Mouse (Mus musculus): ENCODE results near the gene Gabra2. TPM values are rescaled to one million over a fixed set of nuclear protein-coding genes. Genes with fewer than 3 reads are reported as not detected.

The Gabra2 gene
- polyA plus RNA-seq, 1 experiment from 2014 or later, result 1.0 TPM

- Histone ChIP-seq H3K4me3 (replicated peaks; ENCODE audit: low read depth, low read length) (peak overlapping the region; percentile 51), H3K4me2 (ENCODE audit: low read length) (peak overlapping the region; percentile 95), H3K27ac (no peak overlapping the region), H3K4me1 (replicated peaks; ENCODE audit: insufficient read depth, low read length) (no peaks in the 10 kb centered on the region), H3K27me3 (ENCODE audit: insufficient read depth, low read length) (peaks cover 11% of the 10 kb centered on the region; the same call in 1 of the 2 replicates), H3K9ac (ENCODE audit: low read depth, low read length) (no peak overlapping the region), H3K36me3 (ENCODE audit: insufficient read depth, low read length) (no peaks in the 10 kb centered on the region), H3K9me3 (replicated peaks; ENCODE audit: low read length) (no peaks in the 10 kb centered on the region)
- DNase-seq (ENCODE audit: low spot score), result no peak
- 21% methylated on average over 10 of the region's 10 CpGs for WGBS
- no peak for ATAC-seq (replicated peaks; ENCODE audit: low FRiP score, low read depth)
- no peak for TF ChIP-seq CTCF (IDR thresholded peaks at IDR 0.05; ENCODE audit: low read depth)
Measured at GRCm38 (mm10) chr5:71094776-71095175, 873 bp downstream of the Gabra2 start.

DNA sequence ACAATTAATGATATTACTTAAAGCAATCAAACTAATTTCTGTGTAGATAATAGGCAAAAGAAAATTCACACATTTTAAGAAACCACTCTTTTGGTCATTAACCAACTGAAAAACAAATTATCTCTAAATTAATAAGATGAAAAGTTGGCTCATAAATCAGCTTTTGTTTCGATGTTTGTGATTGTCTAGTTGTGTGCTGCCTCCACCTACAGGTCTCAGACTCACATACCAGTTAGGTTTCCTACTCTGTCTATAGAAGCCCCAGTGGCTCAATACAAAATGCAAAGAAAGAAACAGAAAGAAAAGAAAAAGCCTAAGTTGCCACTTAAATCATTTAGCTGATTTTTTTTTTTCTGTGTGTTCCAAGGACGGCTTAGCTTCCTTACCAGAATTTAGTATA lies 1.8 kb downstream of the Gabra2 start:
- Histone ChIP-seq H3K27me3 (ENCODE audit: insufficient read depth, low read length) (peaks cover 11% of the 10 kb centered on the region; the same call in 1 of the 2 replicates), H3K9me3 (replicated peaks; ENCODE audit: low read length) (no peaks in the 10 kb centered on the region), H3K4me3 (replicated peaks; ENCODE audit: low read depth, low read length) (no peak overlapping the region), H3K27ac (no peak overlapping the region), H3K9ac (ENCODE audit: low read depth, low read length) (no peak overlapping the region), H3K4me1 (replicated peaks; ENCODE audit: insufficient read depth, low read length) (no peaks in the 10 kb centered on the region), H3K4me2 (ENCODE audit: low read length) (no peak overlapping the region), H3K36me3 (ENCODE audit: insufficient read depth, low read length) (no peaks in the 10 kb centered on the region)
- DNase-seq (ENCODE audit: low spot score) (no peak), ATAC-seq (replicated peaks; ENCODE audit: low FRiP score, low read depth) (no peak)
- WGBS, result 59% methylated on average over 2 of the region's 2 CpGs
- TF ChIP-seq CTCF (IDR thresholded peaks at IDR 0.05; ENCODE audit: low read depth), result peak; percentile 32; the same call in 1 of the 2 replicates

- Histone ChIP-seq H3K27me3 (ENCODE audit: insufficient read depth, low read length) (peaks cover 11% of the 10 kb centered on the region; the same call in 1 of the 2 replicates), H3K4me1 (replicated peaks; ENCODE audit: insufficient read depth, low read length) (no peaks in the 10 kb centered on the region), H3K9me3 (replicated peaks; ENCODE audit: low read length) (no peaks in the 10 kb centered on the region), H3K4me2 (ENCODE audit: low read length) (no peak overlapping the region), H3K36me3 (ENCODE audit: insufficient read depth, low read length) (no peaks in the 10 kb centered on the region), H3K4me3 (replicated peaks; ENCODE audit: low read depth, low read length) (no peak overlapping the region), H3K9ac (ENCODE audit: low read depth, low read length) (no peak overlapping the region), H3K27ac (no peak overlapping the region)
- TF ChIP-seq CTCF (IDR thresholded peaks at IDR 0.05; ENCODE audit: low read depth), result peak; percentile 61
- ATAC-seq (replicated peaks; ENCODE audit: low FRiP score, low read depth) (no peak), DNase-seq (ENCODE audit: low spot score) (peak; percentile 37)
Measured at GRCm38 (mm10) chr5:71092475-71092874, 3.2 kb downstream of the Gabra2 start.

DNA sequence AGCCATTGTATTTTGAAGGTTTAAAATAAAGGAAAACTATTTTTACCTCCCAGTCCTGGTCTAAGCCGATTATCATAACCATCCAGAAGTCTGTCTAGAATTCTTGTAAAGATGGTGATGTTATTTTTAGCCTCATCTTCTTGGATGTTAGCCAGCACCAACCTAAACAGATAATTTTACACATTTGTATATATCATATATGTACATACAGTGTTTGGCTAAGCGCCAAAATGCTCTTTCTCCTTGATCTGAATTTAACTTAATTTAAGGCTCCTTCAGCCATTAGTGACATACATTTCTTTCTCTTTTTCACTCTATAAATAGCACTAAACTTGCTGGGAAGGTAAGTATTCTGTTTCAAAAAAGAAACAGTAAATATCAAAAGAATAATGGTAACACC lies 3.7 kb downstream of the Gabra2 start:
- 77% methylated on average over 2 of the region's 2 CpGs for WGBS
- H3K4me3 ChIP-seq (replicated peaks; ENCODE audit: low read depth, low read length), result no peak overlapping the region
- no peak overlapping the region for H3K4me2 ChIP-seq (ENCODE audit: low read length)
- H3K4me1 ChIP-seq (replicated peaks; ENCODE audit: insufficient read depth, low read length), result no peaks in the 10 kb centered on the region
- no peak for DNase-seq (ENCODE audit: low spot score)
- no peaks in the 10 kb centered on the region for H3K36me3 ChIP-seq (ENCODE audit: insufficient read depth, low read length)
- no peak for TF ChIP-seq CTCF (IDR thresholded peaks at IDR 0.05; ENCODE audit: low read depth)
- H3K9ac ChIP-seq (ENCODE audit: low read depth, low read length), result no peak overlapping the region
- 0 out of 2 replicates have a peak, but pooled peaks cover 11% of the 10 kb centered on the region for H3K27me3 ChIP-seq (ENCODE audit: insufficient read depth, low read length)
- no peak overlapping the region for H3K27ac ChIP-seq
- ATAC-seq (replicated peaks; ENCODE audit: low FRiP score, low read depth), result no peak
- no peaks in the 10 kb centered on the region for H3K9me3 ChIP-seq (replicated peaks; ENCODE audit: low read length)

DNA sequence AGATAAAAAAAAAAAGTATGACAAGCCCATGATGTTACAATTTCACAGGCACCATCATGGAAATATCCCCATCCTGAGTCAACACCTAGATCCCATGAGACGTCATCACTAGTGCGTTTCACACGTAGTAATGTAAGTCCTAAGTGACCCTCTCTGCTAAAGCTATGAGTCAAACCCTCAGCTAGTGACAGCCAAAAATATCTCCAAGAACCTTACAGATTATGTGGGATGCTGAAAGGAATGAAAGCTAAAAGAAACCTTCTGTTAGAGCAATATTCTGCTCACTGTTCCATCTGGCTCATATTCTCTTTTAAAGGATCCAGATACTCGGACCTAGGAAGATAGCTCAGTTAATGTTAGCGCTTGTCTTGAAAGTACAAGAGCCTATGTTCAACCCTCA lies 16.8 kb downstream of the Gabra2 start:
- no peak for ATAC-seq (replicated peaks; ENCODE audit: low FRiP score, low read depth)
- Histone ChIP-seq H3K36me3 (ENCODE audit: insufficient read depth, low read length) (no peaks in the 10 kb centered on the region), H3K4me2 (ENCODE audit: low read length) (no peak overlapping the region), H3K9me3 (replicated peaks; ENCODE audit: low read length) (no peaks in the 10 kb centered on the region), H3K4me3 (replicated peaks; ENCODE audit: low read depth, low read length) (no peak overlapping the region), H3K27me3 (ENCODE audit: insufficient read depth, low read length) (no peaks in the 10 kb centered on the region), H3K4me1 (replicated peaks; ENCODE audit: insufficient read depth, low read length) (no peaks in the 10 kb centered on the region), H3K9ac (ENCODE audit: low read depth, low read length) (no peak overlapping the region), H3K27ac (no peak overlapping the region)
- no peak for DNase-seq (ENCODE audit: low spot score)
- no peak for TF ChIP-seq CTCF (IDR thresholded peaks at IDR 0.05; ENCODE audit: low read depth)
- 85% methylated on average over 5 of the region's 5 CpGs for WGBS

DNA sequence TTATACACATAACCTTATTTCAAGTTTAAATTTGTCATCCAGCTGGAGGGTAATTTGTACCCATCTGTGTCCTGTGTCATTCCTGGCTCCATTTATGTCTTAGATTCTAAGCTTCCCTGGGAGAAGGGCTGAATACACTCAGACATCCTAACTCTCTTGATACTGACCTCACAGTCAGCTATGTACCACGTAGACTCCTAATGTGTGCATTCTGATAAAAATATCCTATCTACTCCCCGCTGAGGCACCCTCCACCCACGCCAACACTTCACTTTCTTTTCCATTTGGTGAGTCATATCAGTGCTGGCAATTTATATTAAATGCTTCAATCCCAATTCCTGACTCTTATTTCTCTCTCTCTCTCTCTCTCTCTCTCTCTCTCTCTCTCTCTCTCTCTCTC lies 34.0 kb downstream of the Gabra2 start:
- Histone ChIP-seq H3K36me3 (ENCODE audit: insufficient read depth, low read length) (no peaks in the 10 kb centered on the region), H3K27ac (no peak overlapping the region), H3K4me3 (replicated peaks; ENCODE audit: low read depth, low read length) (no peak overlapping the region), H3K9me3 (replicated peaks; ENCODE audit: low read length) (no peaks in the 10 kb centered on the region), H3K27me3 (ENCODE audit: insufficient read depth, low read length) (no peaks in the 10 kb centered on the region), H3K4me2 (ENCODE audit: low read length) (no peak overlapping the region), H3K9ac (ENCODE audit: low read depth, low read length) (no peak overlapping the region), H3K4me1 (replicated peaks; ENCODE audit: insufficient read depth, low read length) (no peaks in the 10 kb centered on the region)
- TF ChIP-seq CTCF (IDR thresholded peaks at IDR 0.05; ENCODE audit: low read depth), result no peak
- WGBS, result 81% methylated on average over 3 of the region's 3 CpGs
- DNase-seq (ENCODE audit: low spot score) (no peak), ATAC-seq (replicated peaks; ENCODE audit: low FRiP score, low read depth) (no peak)

GRCm38 (mm10) chr5:71058047-71058446 lies 37.6 kb downstream of the Gabra2 start:
- WGBS, result 18% methylated on average over 7 of the region's 7 CpGs
- ATAC-seq (replicated peaks; ENCODE audit: low FRiP score, low read depth), result peak; percentile 43; the same call in 1 of the 2 replicates

More at GRCm38 (mm10) chr5:71058047-71058446, 37.6 kb downstream of the Gabra2 start:
- Histone ChIP-seq H3K27ac (no peak overlapping the region), H3K9ac (ENCODE audit: low read depth, low read length) (no peak overlapping the region), H3K27me3 (ENCODE audit: insufficient read depth, low read length) (no peaks in the 10 kb centered on the region), H3K4me2 (ENCODE audit: low read length) (no peak overlapping the region), H3K4me1 (replicated peaks; ENCODE audit: insufficient read depth, low read length) (no peaks in the 10 kb centered on the region), H3K4me3 (replicated peaks; ENCODE audit: low read depth, low read length) (no peak overlapping the region), H3K36me3 (ENCODE audit: insufficient read depth, low read length) (no peaks in the 10 kb centered on the region), H3K9me3 (replicated peaks; ENCODE audit: low read length) (no peaks in the 10 kb centered on the region)
- DNase-seq (ENCODE audit: low spot score), result peak; percentile 44
- no peak for TF ChIP-seq CTCF (IDR thresholded peaks at IDR 0.05; ENCODE audit: low read depth)
